Mouse (Mus musculus) CD4-positive helper T cell, adult 2 months (primary cell): ENCODE measurements around the gene Aldh1b1.
A peak's percentile ranks its signal among the peaks of the same experiment; 100 is the strongest.

Experiments
- DNase-seq: peaks from one replicate; pipeline ENCODE4 v3.0.0-alpha.2; 2012; ENCODE audit warnings: low read depth, missing footprints, low spot score

Aldh1b1 gene

GRCm38 (mm10) chr4:45824761-45825556 is 26.1 kb downstream of the Aldh1b1 start:
- DNase-seq = no peak

- DNase-seq = no peak
Observed at GRCm38 (mm10) chr4:45826275-45827040, 27.6 kb downstream of the Aldh1b1 start, which contains the start of gene Igfbpl1. Gene Igfbpl1 (minus strand): TSS chr4:45826923.

GRCm38 (mm10) chr4:45829907-45830759 is 31.3 kb downstream of the Aldh1b1 start:
- no peak for DNase-seq

GRCm38 (mm10) chr4:45831996-45832395 is 33.2 kb downstream of the Aldh1b1 start:
- DNase-seq = no peak

GRCm38 (mm10) chr4:45833461-45833860 is 34.6 kb downstream of the Aldh1b1 start:
- no peak for DNase-seq

- peak; percentile 48 for DNase-seq
Observed at GRCm38 (mm10) chr4:45844355-45844754, 45.5 kb downstream of the Aldh1b1 start.

GRCm38 (mm10) chr4:45846263-45846662 is 47.4 kb downstream of the Aldh1b1 start:
- DNase-seq = no peak

- no peak for DNase-seq
Observed at GRCm38 (mm10) chr4:45848109-45848824, 49.4 kb downstream of the Aldh1b1 start, which contains the start of gene Stra6l. Gene Stra6l (plus strand): TSS chr4:45848664.

GRCm38 (mm10) chr4:45848825-45849156 is 50.0 kb downstream of the Aldh1b1 start:
- DNase-seq = no peak

- DNase-seq = no peak
Observed at GRCm38 (mm10) chr4:45849419-45849818, 50.6 kb downstream of the Aldh1b1 start.

- no peak for DNase-seq
Observed at GRCm38 (mm10) chr4:45851640-45852051, 52.8 kb downstream of the Aldh1b1 start.

- DNase-seq = no peak
Observed at GRCm38 (mm10) chr4:45853496-45854246, 54.8 kb downstream of the Aldh1b1 start.
